Mouse (Mus musculus) monocyte, adult 5-6 weeks (primary cell): ENCODE results near the gene Numbl. TPM values are rescaled to one million over a fixed set of nuclear protein-coding genes. Genes with fewer than 3 reads are reported as not detected.
"Not testable (repeated sequence)": the region's sequence is repeated elsewhere in the genome, so short reads cannot be mapped to it uniquely, and the experiment has no call there.

Experiments used
- ATAC-seq: fragments of 153-309, 156-312 bp; replicated peaks from 2 replicates; pipeline ENCODE4 v1.8.0; 2017; ENCODE audit warnings: mild to moderate bottlenecking; ENCODE audit not compliant: low TSS enrichment, insufficient number of reproducible peaks, severe bottlenecking, poor library complexity, low FRiP score
- total RNA-seq: library from RNA; stranded (forward); fragments of 200-1000, 200-491, 200-594 nt; gene quantifications from 3 replicates; pipeline ENCODE4 v1.2.3, GENCODE M21; 2017

Numbl gene
- total RNA-seq, 1 experiment from 2014 or later = 1.2 TPM

- not testable (repeated sequence) for ATAC-seq
Measured at GRCm38 (mm10) chr7:27244088-27244487, 14.1 kb upstream of the Numbl start.

- ATAC-seq = no peak
Measured at GRCm38 (mm10) chr7:27249146-27249545, 9.1 kb upstream of the Numbl start.

GRCm38 (mm10) chr7:27249928-27250327 is 8.3 kb upstream of the Numbl start:
- ATAC-seq = no peak

- no peak for ATAC-seq
Measured at GRCm38 (mm10) chr7:27251946-27252345, 6.3 kb upstream of the Numbl start.

GRCm38 (mm10) chr7:27255721-27256120 is 2.5 kb upstream of the Numbl start:
- no peak for ATAC-seq

GRCm38 (mm10) chr7:27257046-27257851 is 984 bp upstream of the Numbl start:
- no peak for ATAC-seq

GRCm38 (mm10) chr7:27257852-27258204 is 405 bp upstream of the Numbl start:
- ATAC-seq = no peak

- ATAC-seq = no peak
Measured at GRCm38 (mm10) chr7:27259271-27259721, 1.1 kb downstream of the Numbl start.

GRCm38 (mm10) chr7:27259771-27260170 is 1.5 kb downstream of the Numbl start:
- ATAC-seq = no peak

GRCm38 (mm10) chr7:27260856-27261255 is 2.6 kb downstream of the Numbl start:
- no peak for ATAC-seq

- no peak for ATAC-seq
Measured at GRCm38 (mm10) chr7:27261888-27262287, 3.7 kb downstream of the Numbl start.

GRCm38 (mm10) chr7:27264761-27265160 is 6.5 kb downstream of the Numbl start:
- no peak for ATAC-seq

GRCm38 (mm10) chr7:27266515-27267128 is 8.4 kb downstream of the Numbl start:
- ATAC-seq = no peak

GRCm38 (mm10) chr7:27271423-27271822 is 13.2 kb downstream of the Numbl start:
- ATAC-seq = no peak

GRCm38 (mm10) chr7:27273739-27274351 is 15.6 kb downstream of the Numbl start:
- no peak for ATAC-seq

- no peak for ATAC-seq
Measured at GRCm38 (mm10) chr7:27274916-27275315, 16.7 kb downstream of the Numbl start.

GRCm38 (mm10) chr7:27276021-27276420 is 17.8 kb downstream of the Numbl start:
- ATAC-seq = no peak

GRCm38 (mm10) chr7:27277191-27277590 is 19.0 kb downstream of the Numbl start:
- ATAC-seq = no peak

- no peak for ATAC-seq
Measured at GRCm38 (mm10) chr7:27281717-27282116, 23.5 kb downstream of the Numbl start.

- no peak for ATAC-seq
Measured at GRCm38 (mm10) chr7:27282225-27282624, 24.0 kb downstream of the Numbl start.
